Mouse (Mus musculus): ENCODE measurements around the gene Hddc3.

Hddc3 gene

GRCm38 (mm10) chr7:80398654-80399444, 55.9 kb downstream of the Hddc3 start:
- no peak for DNase-seq (ENCODE audit: low spot score)

GRCm38 (mm10) chr7:80400099-80400498, 57.2 kb downstream of the Hddc3 start:
- DNase-seq (ENCODE audit: low spot score) = no peak
